In the genomic region with DNA sequence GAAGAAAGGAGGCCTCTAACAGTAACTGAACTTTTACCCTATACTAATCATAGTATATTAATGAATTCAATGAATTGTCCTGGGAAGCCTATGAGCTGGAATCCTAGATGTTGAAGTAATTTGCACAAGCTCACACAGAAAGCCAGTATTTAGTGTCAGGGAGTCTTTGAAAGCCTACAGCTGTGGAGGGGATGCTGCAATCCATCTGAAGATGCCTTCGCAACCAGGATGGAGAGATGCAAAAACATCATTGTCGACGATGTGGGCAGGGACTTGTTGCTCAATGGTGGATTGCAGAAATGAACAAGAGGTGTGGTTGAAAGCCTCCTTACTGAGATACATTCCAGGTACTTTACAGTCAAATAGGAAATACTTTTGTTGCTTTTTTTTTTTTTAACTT, we compare ENCODE assay signal across 37 mouse cellular contexts. TPM values are rescaled to one million over a fixed set of nuclear protein-coding genes. Genes with fewer than 3 reads are reported as not detected.
"Had no signal": no experiment of that assay in that cellular context is flagged by ENCODE, and none has a peak within 500 bp of the region (broad histone marks: within the 10 kb centered on the region; RNA-seq: fewer than 3 reads in every experiment).

No protein-coding gene starts in this region.

- H3K4me2 ChIP-seq: heart, embryonic 11.5 days; heart, embryonic 13.5 days; heart, embryonic 15.5 days; hindbrain, embryonic 13.5 days; hindbrain, embryonic 15.5 days; kidney, embryonic 15.5 days; limb, embryonic 12.5 days had no signal

- H3K4me3 ChIP-seq: gastrocnemius, adult 2 months; heart, adult 2 months; heart, embryonic 13.5 days; heart, embryonic 15.5 days; hindbrain, embryonic 13.5 days; hindbrain, embryonic 15.5 days; kidney, embryonic 15.5 days; layer of hippocampus, adult 2 months; left cerebral cortex, adult 2 months; limb, embryonic 10.5 days; limb, embryonic 12.5 days had no signal

- DNase-seq: gastrocnemius, adult 2 months; gastrocnemius, postnatal 10 days; gastrocnemius, postnatal 25 days; heart, adult 11 months; heart, adult 2 months; heart, postnatal 14 days; heart, postnatal 36 days; kidney, adult 11 months; kidney, adult 2 months; kidney, adult 9 months; kidney, postnatal 25 days; kidney, postnatal 4 days; liver had no signal

- H3K36me3 ChIP-seq: heart, embryonic 13.5 days; heart, embryonic 15.5 days; hindbrain, embryonic 13.5 days; hindbrain, embryonic 15.5 days; kidney, embryonic 15.5 days; limb, embryonic 10.5 days; limb, embryonic 12.5 days had no signal

- H3K9ac ChIP-seq: heart, embryonic 13.5 days; heart, embryonic 15.5 days; hindbrain, embryonic 13.5 days; hindbrain, embryonic 15.5 days; kidney, embryonic 15.5 days; limb, embryonic 12.5 days had no signal

- H3K9me3 ChIP-seq: heart, embryonic 13.5 days; heart, embryonic 15.5 days; hindbrain, embryonic 13.5 days; hindbrain, embryonic 15.5 days; kidney, embryonic 15.5 days; limb, embryonic 10.5 days; limb, embryonic 12.5 days had no signal

- H3K27ac ChIP-seq: gastrocnemius, adult 2 months; heart, adult 2 months; heart, embryonic 13.5 days; heart, embryonic 15.5 days; hindbrain, embryonic 13.5 days; hindbrain, embryonic 15.5 days; hindbrain, postnatal 0 days; kidney, embryonic 15.5 days; kidney, postnatal 0 days; layer of hippocampus, adult 2 months; left cerebral cortex, adult 2 months; limb, embryonic 10.5 days; limb, embryonic 12.5 days had no signal

- H3K4me1 ChIP-seq: hindbrain, embryonic 13.5 days; hindbrain, embryonic 15.5 days had no signal

- H3K27me3 ChIP-seq: hindbrain, embryonic 15.5 days had no signal

- ATAC-seq: hindbrain, postnatal 0 days; intestine, embryonic 16.5 days had no signal

RNA-seq across cellular contexts. Expression of a gene that starts 3.1 kb away (rescaled TPM):
- total RNA-seq: gastrocnemius, adult 2 months; gastrocnemius, postnatal 10 days; gastrocnemius, postnatal 25 days; gastrocnemius, postnatal 4 days; hematopoietic stem cell, adult 5-6 weeks; hindbrain, postnatal 0 days; layer of hippocampus, adult 2 months; layer of hippocampus, postnatal 10 days; layer of hippocampus, postnatal 25 days; left cerebral cortex, adult 2 months; left cerebral cortex, postnatal 14 days; left cerebral cortex, postnatal 36 days had no signal
- polyA plus RNA-seq: frontal cortex, adult 2 months; hindbrain, embryonic 11.5 days; hindbrain, embryonic 15.5 days; intestine, embryonic 16.5 days; kidney, embryonic 15.5 days; limb, embryonic 10.5 days; limb, embryonic 12.5 days had no signal

RNA-seq across cellular contexts. Expression of a gene that starts 42.5 kb away (rescaled TPM):
- total RNA-seq: gastrocnemius, adult 2 months; gastrocnemius, postnatal 10 days; gastrocnemius, postnatal 25 days; gastrocnemius, postnatal 4 days; heart, adult 2 months; heart, postnatal 14 days; heart, postnatal 36 days; hematopoietic stem cell, adult 5-6 weeks; hindbrain, postnatal 0 days; layer of hippocampus, adult 2 months; layer of hippocampus, postnatal 10 days; layer of hippocampus, postnatal 25 days; left cerebral cortex, adult 2 months; left cerebral cortex, postnatal 14 days; left cerebral cortex, postnatal 36 days had no signal
- polyA plus RNA-seq: frontal cortex, adult 2 months; heart, adult 2 months; heart, embryonic 11.5 days; heart, embryonic 13.5 days; heart, embryonic 15.5 days; heart, postnatal 0 days; hindbrain, embryonic 11.5 days; hindbrain, embryonic 13.5 days; hindbrain, embryonic 15.5 days; hindbrain, postnatal 0 days; intestine, embryonic 14.5 days; intestine, embryonic 16.5 days; kidney, adult 2 months; kidney, embryonic 15.5 days; kidney, postnatal 0 days; limb, embryonic 10.5 days; limb, embryonic 12.5 days; limb, embryonic 14.5 days had no signal

RNA-seq across cellular contexts. Expression of a gene that starts 46.1 kb away (rescaled TPM):
- total RNA-seq: gastrocnemius, adult 2 months; gastrocnemius, postnatal 10 days; gastrocnemius, postnatal 25 days; gastrocnemius, postnatal 4 days; heart, adult 2 months; heart, postnatal 14 days; heart, postnatal 36 days; hematopoietic stem cell, adult 5-6 weeks; hindbrain, postnatal 0 days; layer of hippocampus, adult 2 months; layer of hippocampus, postnatal 10 days; layer of hippocampus, postnatal 25 days; left cerebral cortex, adult 2 months; left cerebral cortex, postnatal 14 days; left cerebral cortex, postnatal 36 days had no signal
- polyA plus RNA-seq: frontal cortex, adult 2 months; heart, adult 2 months; heart, embryonic 11.5 days; heart, embryonic 13.5 days; heart, embryonic 15.5 days; heart, postnatal 0 days; hindbrain, embryonic 11.5 days; hindbrain, embryonic 13.5 days; hindbrain, embryonic 15.5 days; intestine, embryonic 14.5 days; intestine, embryonic 16.5 days; kidney, adult 2 months; kidney, embryonic 15.5 days; kidney, postnatal 0 days; limb, embryonic 10.5 days; limb, embryonic 12.5 days; limb, embryonic 14.5 days had no signal
